Mouse (Mus musculus): ENCODE results near the gene Oser1. TPM values are rescaled to one million over a fixed set of nuclear protein-coding genes. Genes with fewer than 3 reads are reported as not detected.

Oser1 gene
- 83.2 and 89.9 TPM in 2 replicates for polyA plus RNA-seq (2015; fragmentation: Nextera tagmentation; extraction: Ambion mirVana)

GRCm38 (mm10) chr2:163424597-163424996 is at the start of gene Oser1:
Gene Oser1, minus strand, starts transcription at chr2:163424697.
- Histone ChIP-seq H3K9ac (ENCODE audit: low read length) (no peak within 1 kb of the TSS), H3K4me1 (replicated peaks; ENCODE audit: control insufficient read depth, insufficient read depth, low read length) (peaks cover 8% of the 10 kb centered on the region), H3K4me3 (ENCODE audit: low read length) (no peak within 1 kb of the TSS), H3K27ac (ENCODE audit: low read length) (no peak within 1 kb of the TSS), H3K27me3 (ENCODE audit: control insufficient read depth, insufficient read depth, low read depth, low read length) (no peaks in the 10 kb centered on the region), H3K36me3 (ENCODE audit: control insufficient read depth, insufficient read depth, low read length) (no peaks in the 10 kb centered on the region), H3K4me2 (ENCODE audit: low read depth, low read length) (no peak within 1 kb of the TSS), H3K9me3 (ENCODE audit: control insufficient read depth, low read length) (no peaks in the 10 kb centered on the region)
- ATAC-seq (ENCODE audit: low read depth): no peak
- 72% methylated on average over 6 of the region's 6 CpGs for WGBS

- no peak within 1 kb of the TSS; the same call in 1 of the 2 replicates for H3K27ac ChIP-seq (ENCODE audit: low read length)
- H3K4me2 ChIP-seq (ENCODE audit: low read depth, low read length): peak within 1 kb of the TSS; percentile 78
- peak within 1 kb of the TSS; percentile 80 for H3K9ac ChIP-seq (ENCODE audit: low read length)
- peaks cover 9% of the 10 kb centered on the region for H3K36me3 ChIP-seq (ENCODE audit: control insufficient read depth, insufficient read depth, low read length)
- WGBS: under 1% methylated on average over 20 of the region's 30 CpGs
- H3K9me3 ChIP-seq (ENCODE audit: control insufficient read depth, low read length): no peaks in the 10 kb centered on the region
- ATAC-seq (ENCODE audit: low read depth): peak; percentile 96
- H3K27me3 ChIP-seq (ENCODE audit: control insufficient read depth, insufficient read depth, low read depth, low read length): no peaks in the 10 kb centered on the region
- H3K4me3 ChIP-seq (ENCODE audit: low read length): peak within 1 kb of the TSS; percentile 85
- H3K4me1 ChIP-seq (replicated peaks; ENCODE audit: control insufficient read depth, insufficient read depth, low read length): peaks cover 8% of the 10 kb centered on the region; the same call in 1 of the 2 replicates
Measured at GRCm38 (mm10) chr2:163472466-163472851, 48.0 kb upstream of the Oser1 start, which contains the start of gene Fitm2. Gene Fitm2, minus strand, starts transcription at chr2:163472629.

GRCm38 (mm10) chr2:163471710-163472465 is 47.4 kb upstream of the Oser1 start:
- H3K36me3 ChIP-seq (ENCODE audit: control insufficient read depth, insufficient read depth, low read length): peaks cover 9% of the 10 kb centered on the region
- peak overlapping the region; percentile 85 for H3K4me3 ChIP-seq (ENCODE audit: low read length)
- H3K9me3 ChIP-seq (ENCODE audit: control insufficient read depth, low read length): no peaks in the 10 kb centered on the region
- ATAC-seq (ENCODE audit: low read depth): no peak; the same call in none of the 2 replicates
- peaks cover 8% of the 10 kb centered on the region; the same call in 1 of the 2 replicates for H3K4me1 ChIP-seq (replicated peaks; ENCODE audit: control insufficient read depth, insufficient read depth, low read length)
- 2% methylated on average over 35 of the region's 36 CpGs for WGBS
- H3K4me2 ChIP-seq (ENCODE audit: low read depth, low read length): peak overlapping the region; percentile 78
- peak overlapping the region; percentile 80 for H3K9ac ChIP-seq (ENCODE audit: low read length)
- H3K27me3 ChIP-seq (ENCODE audit: control insufficient read depth, insufficient read depth, low read depth, low read length): no peaks in the 10 kb centered on the region
- H3K27ac ChIP-seq (ENCODE audit: low read length): no peak overlapping the region; the same call in 1 of the 2 replicates

GRCm38 (mm10) chr2:163471136-163471535 is 46.6 kb upstream of the Oser1 start:
- peak overlapping the region; percentile 78 for H3K4me2 ChIP-seq (ENCODE audit: low read depth, low read length)
- 74% methylated on average over 3 of the region's 3 CpGs for WGBS
- no peak overlapping the region for H3K9ac ChIP-seq (ENCODE audit: low read length)
- H3K27me3 ChIP-seq (ENCODE audit: control insufficient read depth, insufficient read depth, low read depth, low read length): no peaks in the 10 kb centered on the region
- no peaks in the 10 kb centered on the region for H3K9me3 ChIP-seq (ENCODE audit: control insufficient read depth, low read length)
- 0 out of 2 replicates have a peak overlapping the region, but pooled peaks have one; percentile 85 for H3K4me3 ChIP-seq (ENCODE audit: low read length)
- H3K4me1 ChIP-seq (replicated peaks; ENCODE audit: control insufficient read depth, insufficient read depth, low read length): peaks cover 8% of the 10 kb centered on the region; the same call in 1 of the 2 replicates
- no peak for ATAC-seq (ENCODE audit: low read depth)
- H3K27ac ChIP-seq (ENCODE audit: low read length): no peak overlapping the region
- H3K36me3 ChIP-seq (ENCODE audit: control insufficient read depth, insufficient read depth, low read length): peaks cover 9% of the 10 kb centered on the region

- H3K4me1 ChIP-seq (replicated peaks; ENCODE audit: control insufficient read depth, insufficient read depth, low read length): peaks cover 8% of the 10 kb centered on the region; the same call in 1 of the 2 replicates
- H3K27me3 ChIP-seq (ENCODE audit: control insufficient read depth, insufficient read depth, low read depth, low read length): no peaks in the 10 kb centered on the region
- whole genome bisulfite sequencing: 90% methylated on average over 15 of the region's 15 CpGs
- H3K4me2 ChIP-seq (ENCODE audit: low read depth, low read length): no peak overlapping the region
- ATAC-seq (ENCODE audit: low read depth): no peak
- H3K27ac ChIP-seq (ENCODE audit: low read length): no peak overlapping the region
- H3K36me3 ChIP-seq (ENCODE audit: control insufficient read depth, insufficient read depth, low read length): peaks cover 9% of the 10 kb centered on the region
- no peaks in the 10 kb centered on the region for H3K9me3 ChIP-seq (ENCODE audit: control insufficient read depth, low read length)
- no peak overlapping the region for H3K9ac ChIP-seq (ENCODE audit: low read length)
- no peak overlapping the region for H3K4me3 ChIP-seq (ENCODE audit: low read length)
Measured at GRCm38 (mm10) chr2:163469711-163470110, 45.2 kb upstream of the Oser1 start.

GRCm38 (mm10) chr2:163468866-163469265 is 44.4 kb upstream of the Oser1 start:
- no peak overlapping the region for H3K4me3 ChIP-seq (ENCODE audit: low read length)
- ATAC-seq (ENCODE audit: low read depth): no peak

GRCm38 (mm10) chr2:163467585-163467984 is 43.1 kb upstream of the Oser1 start:
- WGBS: 86% methylated on average over 6 of the region's 6 CpGs
- no peaks in the 10 kb centered on the region for H3K27me3 ChIP-seq (ENCODE audit: control insufficient read depth, insufficient read depth, low read depth, low read length)
- H3K27ac ChIP-seq (ENCODE audit: low read length): no peak overlapping the region
- H3K4me3 ChIP-seq (ENCODE audit: low read length): no peak overlapping the region
- peaks cover 9% of the 10 kb centered on the region for H3K36me3 ChIP-seq (ENCODE audit: control insufficient read depth, insufficient read depth, low read length)
- H3K9ac ChIP-seq (ENCODE audit: low read length): no peak overlapping the region
- peaks cover 8% of the 10 kb centered on the region; the same call in 1 of the 2 replicates for H3K4me1 ChIP-seq (replicated peaks; ENCODE audit: control insufficient read depth, insufficient read depth, low read length)
- no peak for ATAC-seq (ENCODE audit: low read depth)
- H3K4me2 ChIP-seq (ENCODE audit: low read depth, low read length): no peak overlapping the region
- no peaks in the 10 kb centered on the region for H3K9me3 ChIP-seq (ENCODE audit: control insufficient read depth, low read length)

More at GRCm38 (mm10) chr2:163468866-163469265, 44.4 kb upstream of the Oser1 start:
- WGBS: 85% methylated on average over 6 of the region's 6 CpGs
- no peak overlapping the region for H3K9ac ChIP-seq (ENCODE audit: low read length)
- no peak overlapping the region for H3K27ac ChIP-seq (ENCODE audit: low read length)
- no peak overlapping the region for H3K4me2 ChIP-seq (ENCODE audit: low read depth, low read length)
- no peaks in the 10 kb centered on the region for H3K27me3 ChIP-seq (ENCODE audit: control insufficient read depth, insufficient read depth, low read depth, low read length)
- H3K36me3 ChIP-seq (ENCODE audit: control insufficient read depth, insufficient read depth, low read length): peaks cover 9% of the 10 kb centered on the region
- H3K9me3 ChIP-seq (ENCODE audit: control insufficient read depth, low read length): no peaks in the 10 kb centered on the region
- peaks cover 8% of the 10 kb centered on the region; the same call in 1 of the 2 replicates for H3K4me1 ChIP-seq (replicated peaks; ENCODE audit: control insufficient read depth, insufficient read depth, low read length)

GRCm38 (mm10) chr2:163466771-163467170 is 42.3 kb upstream of the Oser1 start:
- ATAC-seq (ENCODE audit: low read depth): peak; percentile 87
- H3K4me2 ChIP-seq (ENCODE audit: low read depth, low read length): no peak overlapping the region
- no peak overlapping the region for H3K27ac ChIP-seq (ENCODE audit: low read length)
- H3K27me3 ChIP-seq (ENCODE audit: control insufficient read depth, insufficient read depth, low read depth, low read length): no peaks in the 10 kb centered on the region
- peaks cover 9% of the 10 kb centered on the region for H3K36me3 ChIP-seq (ENCODE audit: control insufficient read depth, insufficient read depth, low read length)
- no peak overlapping the region for H3K9ac ChIP-seq (ENCODE audit: low read length)
- H3K4me3 ChIP-seq (ENCODE audit: low read length): no peak overlapping the region
- WGBS: 38% methylated on average over 8 of the region's 8 CpGs
- no peaks in the 10 kb centered on the region for H3K9me3 ChIP-seq (ENCODE audit: control insufficient read depth, low read length)
- H3K4me1 ChIP-seq (replicated peaks; ENCODE audit: control insufficient read depth, insufficient read depth, low read length): peaks cover 7% of the 10 kb centered on the region; the same call in 1 of the 2 replicates

- Histone ChIP-seq H3K9me3 (ENCODE audit: control insufficient read depth, low read length) (no peaks in the 10 kb centered on the region), H3K27me3 (ENCODE audit: control insufficient read depth, insufficient read depth, low read depth, low read length) (no peaks in the 10 kb centered on the region), H3K9ac (ENCODE audit: low read length) (no peak overlapping the region), H3K4me3 (ENCODE audit: low read length) (no peak overlapping the region), H3K27ac (ENCODE audit: low read length) (no peak overlapping the region), H3K4me2 (ENCODE audit: low read depth, low read length) (no peak overlapping the region), H3K36me3 (ENCODE audit: control insufficient read depth, insufficient read depth, low read length) (peaks cover 9% of the 10 kb centered on the region), H3K4me1 (replicated peaks; ENCODE audit: control insufficient read depth, insufficient read depth, low read length) (no peaks in the 10 kb centered on the region)
- WGBS: 47% methylated on average over 6 of the region's 6 CpGs
- ATAC-seq (ENCODE audit: low read depth): no peak
Measured at GRCm38 (mm10) chr2:163464562-163464961, 40.1 kb upstream of the Oser1 start.
